Mouse (Mus musculus) ES-E14 (cell line): Measurements from ENCODE around the gene Cdt1. TPM values are rescaled to one million over a fixed set of nuclear protein-coding genes. Genes with fewer than 3 reads are reported as not detected.

Experiments
- DNase-seq: peaks from one replicate; pipeline ENCODE4 v3.0.0-alpha.2; 2013; ENCODE audit warnings: low read depth, low spot score
- H3K27ac ChIP-seq: 2 replicates; pipeline ENCODE4 v1.5.1; 2012; ENCODE audit warnings: low read depth, mild to moderate bottlenecking, low read length, moderate library complexity, mixed read lengths; ENCODE audit not compliant: poor library complexity, insufficient read depth, severe bottlenecking
- H3K36me3 ChIP-seq: 2 replicates; pipeline ENCODE4 v1.6.1; 2012; ENCODE audit warnings: mild to moderate bottlenecking, low read length, moderate library complexity, mixed read lengths; ENCODE audit not compliant: control insufficient read depth, poor library complexity, insufficient read depth, severe bottlenecking
- H3K4me1 ChIP-seq, 2 experiments: fragments of 150-350 bp in 1 of 2; sonication (generic) in 1 of 2; 2 replicates each; pipeline ENCODE4 v1.6.1; 2012; ENCODE audit warnings: low read length in 2 of 2, mild to moderate bottlenecking in 1 of 2, mixed read lengths in 1 of 2; ENCODE audit not compliant: control insufficient read depth in 2 of 2, insufficient read depth in 2 of 2, poor library complexity in 1 of 2
- H3K4me3 ChIP-seq, 2 experiments: fragments of 150-350 bp in 1 of 2; sonication (generic) in 1 of 2; 2 replicates each; pipeline ENCODE4 v1.5.1; 2012; ENCODE audit warnings: low read length in 2 of 2, low read depth in 1 of 2, mild to moderate bottlenecking in 1 of 2, mixed read lengths in 1 of 2; ENCODE audit not compliant: insufficient read depth in 1 of 2, poor library complexity in 1 of 2, severe bottlenecking in 1 of 2
- H3K9ac ChIP-seq: 2 replicates; pipeline ENCODE4 v1.6.1; 2012; ENCODE audit warnings: low read depth, mild to moderate bottlenecking, low read length, mixed read lengths; ENCODE audit not compliant: poor library complexity, insufficient read depth, severe bottlenecking
- H3K9me3 ChIP-seq: fragments of 150-350 bp; sonication (generic); 2 replicates; pipeline ENCODE4 v1.6.1; 2012; ENCODE audit warnings: low read depth, mild to moderate bottlenecking, low read length; ENCODE audit not compliant: control insufficient read depth, insufficient read depth
- CHD2 ChIP-seq: IDR thresholded peaks from 2 replicates; pipeline ENCODE4 v1.6.1; 2014; ENCODE audit warnings: mild to moderate bottlenecking, low read depth, low read length, inconsistent platforms
- HCFC1 ChIP-seq: IDR thresholded peaks from 2 replicates; pipeline ENCODE4 v1.6.1; 2012; ENCODE audit warnings: low read length, inconsistent platforms, borderline replicate concordance; ENCODE audit not compliant: insufficient read depth
- MAFK ChIP-seq: IDR thresholded peaks from 2 replicates; pipeline ENCODE4 v1.6.1; 2014; ENCODE audit warnings: mild to moderate bottlenecking, low read depth, low read length, inconsistent platforms; ENCODE audit not compliant: insufficient read depth
- ZC3H11A ChIP-seq: IDR thresholded peaks from 2 replicates; pipeline ENCODE4 v1.6.1; 2012; ENCODE audit warnings: low read depth, mild to moderate bottlenecking, inconsistent platforms, low read length, borderline replicate concordance
- ZNF384 ChIP-seq: IDR thresholded peaks from 2 replicates; pipeline ENCODE4 v1.6.1; 2012; ENCODE audit warnings: low read depth, low read length, inconsistent platforms
- in situ Hi-C, 2 experiments: fragments of 600-800 bp; cut with MboI; formaldehyde crosslinking; loops; one replicate each; pipeline ENCODE4 v1.15.1; 2025; ENCODE audit warnings: low sequenced_read_pairs in 2 of 2, inconsistent platforms in 1 of 2; ENCODE audit not compliant: unreplicated experiment in 2 of 2
- total RNA-seq: library from RNA; depleted of rRNA; stranded (reverse); fragments of 300-350 nt; gene quantifications from 2 replicates; pipeline ENCODE4 v1.2.3, GENCODE M21; 2012

Gene Cdt1
- total RNA-seq, 1 experiment, result 139 TPM

DNA sequence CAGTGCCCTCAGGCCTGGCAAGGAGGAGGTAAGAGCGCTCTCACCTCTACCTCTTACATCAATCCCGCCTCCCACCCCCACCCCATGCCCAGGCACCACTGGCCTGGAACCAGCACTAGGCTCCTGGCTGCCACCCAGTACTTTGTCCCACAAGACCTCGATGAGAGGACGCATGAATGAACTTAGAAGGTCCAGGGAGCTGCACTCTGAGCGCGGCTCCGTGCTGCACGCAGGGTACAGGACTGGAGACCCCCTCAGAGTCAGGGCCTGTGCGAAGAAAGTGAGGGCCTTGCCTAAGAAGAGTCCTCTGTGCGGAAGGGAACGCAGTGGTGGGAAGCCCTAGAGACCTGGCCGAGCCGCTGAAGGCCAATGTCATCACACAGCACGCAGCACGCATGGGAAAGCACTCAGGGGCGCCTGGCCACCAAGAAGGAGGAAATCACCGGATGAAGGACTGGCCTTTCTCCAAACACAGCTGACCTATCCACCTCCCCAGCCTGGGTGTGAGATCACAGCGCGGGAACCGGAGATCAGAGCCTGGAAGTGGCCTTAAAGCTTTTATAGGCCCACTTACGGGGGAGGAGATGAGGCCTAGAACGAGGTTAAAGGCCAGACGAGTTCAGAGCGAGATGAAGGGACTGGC lies 20.9 kb upstream of the Cdt1 start:
- no peak for TF ChIP-seq ZNF384
- Histone ChIP-seq H3K9ac (no peak overlapping the region), H3K4me1 (peaks cover 7 to 36% of the 10 kb centered on the region in 2 experiments; a peak in 3 of 4 replicates), H3K9me3 (no peaks in the 10 kb centered on the region), H3K27ac (no peak overlapping the region), H3K36me3 (peaks cover 3% of the 10 kb centered on the region; the same call in 1 of the 2 replicates), H3K4me3 (no peak overlapping the region)
- in situ Hi-C loops, result no loop called here
- no peak for DNase-seq

DNA sequence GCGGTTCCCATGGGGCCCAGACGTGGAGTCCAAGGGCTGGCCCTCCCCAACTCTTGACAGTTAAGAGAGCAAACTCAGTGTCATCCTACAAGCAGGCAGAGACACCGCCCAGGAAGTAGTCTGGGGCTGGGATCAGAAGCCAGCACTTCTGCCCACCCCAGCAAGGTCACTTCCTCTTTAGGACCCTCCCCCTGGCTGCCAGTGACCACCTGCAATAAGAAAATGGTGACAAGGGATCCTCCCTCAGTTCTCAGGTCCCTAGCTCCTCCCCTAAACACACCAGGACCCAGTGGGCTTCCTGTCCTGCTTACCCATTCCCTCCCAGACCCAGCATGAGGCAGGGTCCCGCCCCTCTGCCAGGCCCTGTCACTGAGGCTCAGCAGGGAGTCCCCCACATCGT lies 20.0 kb upstream of the Cdt1 start:
- Histone ChIP-seq H3K36me3 (peaks cover 3% of the 10 kb centered on the region; the same call in 1 of the 2 replicates), H3K4me1 (peaks cover 7 to 34% of the 10 kb centered on the region in 2 experiments; a peak in 3 of 4 replicates), H3K9ac (no peak overlapping the region), H3K9me3 (no peaks in the 10 kb centered on the region), H3K4me3 (no peak overlapping the region), H3K27ac (no peak overlapping the region)
- DNase-seq, result no peak
- TF ChIP-seq CHD2, result no peak
- no peak for TF ChIP-seq HCFC1
- no peak for TF ChIP-seq MAFK
- no peak for TF ChIP-seq ZNF384
- no peak for TF ChIP-seq ZC3H11A
- in situ Hi-C loops, result no loop called here

DNA sequence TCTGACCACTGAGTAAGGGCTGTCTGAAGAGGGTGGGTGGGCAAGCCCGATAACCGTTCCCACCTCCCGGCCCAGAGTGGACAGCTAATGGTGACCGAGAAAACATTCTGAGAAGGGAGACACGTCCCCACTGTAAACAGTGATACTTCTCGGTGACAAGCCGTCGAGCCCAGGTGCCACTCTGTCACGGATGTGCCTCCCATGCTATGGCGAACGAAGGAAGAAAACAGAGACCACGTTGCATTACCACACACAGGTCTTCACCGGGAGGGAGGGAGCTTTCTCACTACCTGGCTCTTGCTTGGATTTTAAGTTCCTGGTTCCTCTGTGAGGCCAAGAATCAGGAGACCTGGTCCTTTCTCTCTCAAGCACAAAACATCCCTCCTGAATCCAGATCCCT lies 19.5 kb upstream of the Cdt1 start:
- Histone ChIP-seq H3K27ac (no peak overlapping the region), H3K9me3 (no peaks in the 10 kb centered on the region), H3K4me3 (no peak overlapping the region), H3K4me1 (peaks cover 7 to 36% of the 10 kb centered on the region in 2 experiments; a peak in 3 of 4 replicates), H3K36me3 (peaks cover 3% of the 10 kb centered on the region; the same call in 1 of the 2 replicates), H3K9ac (no peak overlapping the region)
- TF ChIP-seq HCFC1 (no peak), MAFK (no peak), CHD2 (no peak), ZC3H11A (no peak)
- no peak for DNase-seq
- in situ Hi-C loops, result no loop called here

DNA sequence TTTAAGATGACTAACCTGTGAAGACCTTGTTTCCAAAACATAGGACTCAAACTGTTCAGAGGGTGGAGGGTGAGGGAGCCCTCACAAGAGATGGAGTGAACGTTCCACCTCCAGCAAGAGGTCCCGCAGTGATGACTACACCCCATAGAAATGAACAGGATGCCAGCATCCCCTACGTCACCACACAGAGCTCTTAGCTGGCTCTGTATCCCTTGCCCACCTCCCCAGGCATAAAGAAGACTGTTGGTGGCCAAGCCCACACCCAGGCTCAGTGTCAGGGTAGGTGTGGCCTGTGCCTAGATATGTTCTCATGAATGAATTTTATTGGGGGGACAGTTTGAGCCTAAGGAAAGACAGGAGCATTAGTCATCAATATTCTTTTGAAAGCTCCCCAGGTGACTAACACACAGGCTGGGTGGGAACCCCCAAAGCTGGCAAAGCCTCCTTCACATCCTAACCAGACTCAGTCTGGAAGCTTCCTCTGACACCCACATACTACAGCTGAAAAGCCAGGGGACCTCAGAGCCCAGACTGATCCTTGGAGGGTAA lies 18.9 kb upstream of the Cdt1 start:
- Histone ChIP-seq H3K9ac (no peak overlapping the region), H3K4me1 (peaks cover 7 to 41% of the 10 kb centered on the region in 2 experiments; a peak in 3 of 4 replicates), H3K36me3 (peaks cover 3% of the 10 kb centered on the region; the same call in 1 of the 2 replicates), H3K27ac (no peak overlapping the region), H3K9me3 (no peaks in the 10 kb centered on the region), H3K4me3 (no peak overlapping the region)
- in situ Hi-C loops, result no loop called here
- no peak for DNase-seq
- TF ChIP-seq MAFK, result no peak
- no peak for TF ChIP-seq ZC3H11A
- no peak for TF ChIP-seq ZNF384
- no peak for TF ChIP-seq CHD2
- no peak for TF ChIP-seq HCFC1
